In the genomic region with DNA sequence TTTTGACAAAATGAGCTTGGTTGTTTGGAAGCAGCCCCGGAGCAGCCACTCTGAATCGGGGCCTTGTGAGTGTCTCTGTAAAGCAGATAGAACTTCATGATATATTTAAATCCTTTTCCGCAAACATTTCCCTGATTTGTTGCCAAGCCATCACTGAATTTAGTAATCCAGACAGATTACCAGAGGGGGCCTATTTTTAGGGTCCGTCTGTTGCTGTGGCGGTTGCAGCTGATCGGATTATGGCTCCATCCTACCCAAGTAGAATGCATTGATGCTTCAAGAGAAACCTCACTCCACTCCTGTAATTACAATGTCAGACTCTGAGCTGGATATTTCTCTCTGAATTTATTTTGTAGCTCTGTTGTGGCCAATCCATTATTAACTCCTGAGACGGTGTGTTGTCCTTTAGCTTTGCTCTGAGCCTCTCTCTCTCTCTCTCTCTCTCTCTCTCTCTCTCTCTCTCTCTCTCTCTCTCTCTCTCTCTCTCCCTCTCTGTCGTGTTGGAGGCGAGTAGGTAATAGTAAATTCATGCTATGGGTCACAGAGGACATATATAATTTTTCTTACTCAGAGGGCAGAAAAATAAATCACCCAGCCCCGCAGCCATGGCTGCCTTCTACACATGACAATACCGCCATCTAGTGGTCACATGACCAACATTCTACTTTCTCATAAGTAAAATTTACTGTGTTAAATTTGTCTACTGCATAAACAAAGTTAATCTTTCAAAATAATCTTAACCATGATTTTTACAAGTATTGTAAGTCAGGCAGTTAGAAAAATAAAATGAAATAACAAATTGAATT, we compare ENCODE assay signal across 8 mouse cellular contexts. TPM values are rescaled to one million over a fixed set of nuclear protein-coding genes. Genes with fewer than 3 reads are reported as not detected.
DNase-seq lines count a peak whose midpoint lies in the region; ATAC-seq and TF ChIP-seq lines count a peak whose summit lies in the region.

No protein-coding gene starts in this region.

- peak; percentile 94 for ATAC-seq in megakaryocyte progenitor cell, adult 5-6 weeks (replicated peaks; ENCODE audit: poor library complexity)

- no peak for TF ChIP-seq POLR2A in cortical plate, adult 2 months (IDR thresholded peaks at IDR 0.05; ENCODE audit: extremely low read depth, insufficient read depth, low read length)

- peak; percentile 60 for TF ChIP-seq CTCF in cortical plate, adult 2 months (IDR thresholded peaks at IDR 0.05; ENCODE audit: extremely low read depth, insufficient read depth, low read length)

- H3K27ac ChIP-seq in cortical plate, adult 2 months (ENCODE audit: insufficient read depth, low read length) = peak overlapping the region; percentile 89

- no peak overlapping the region for H3K4me3 ChIP-seq in cortical plate, adult 2 months (ENCODE audit: insufficient read depth, low read length)

- no peaks in the 10 kb centered on the region for H3K4me1 ChIP-seq in cortical plate, adult 2 months (ENCODE audit: control insufficient read depth, insufficient read depth, low read length)

- DNase-seq in adrenal gland, postnatal 14 days = peak; percentile 41
- no peak for DNase-seq in adrenal gland, postnatal 25 days
- peak; percentile 30 for DNase-seq in MEL-GATA-1-ER (ENCODE audit: extremely low read depth, low read depth)
- DNase-seq in heart, postnatal 4 days = peak; percentile 48
- peak; percentile 55 for DNase-seq in layer of hippocampus, adult 9-11 months
- peak; percentile 16 to 39 for DNase-seq in right cerebral cortex, postnatal 36 days (ENCODE audit: low spot score in 2 of 2)

RNA-seq across cellular contexts. Expression of gene Anxa1, which starts 46.0 kb away (rescaled TPM):
- total RNA-seq in adrenal gland, postnatal 14 days (2021) = 20.9 and 22.8 TPM in 2 replicates
- 10.7 and 11.4 TPM in 2 replicates for total RNA-seq in adrenal gland, postnatal 25 days (2021)
- 1.8 and 2.3 TPM in 2 replicates for polyA plus RNA-seq in cortical plate, adult 2 months (2012; rRNA removed)
- total RNA-seq in heart, postnatal 4 days (2021) = 10 to 100 TPM; 31.4 to 34.0 TPM
- 489 and 586 TPM in 2 replicates for total RNA-seq in megakaryocyte progenitor cell, adult 5-6 weeks (2015)
- 581 and 634 TPM in 2 replicates for total RNA-seq in megakaryocyte progenitor cell, adult 5-6 weeks (2017)

Comparison
In these comparisons a context has a peak if more than half of its experiments do, and no peak if none do; other contexts are left out.
1. RNA of gene Anxa1, which starts 46.0 kb away (total RNA-seq): 489 to 634 TPM in megakaryocyte progenitor cell, adult 5-6 weeks; 31.4 to 34.0 TPM in heart, postnatal 4 days, 20.9 to 22.8 TPM in adrenal gland, postnatal 14 days and 10.7 to 11.4 TPM in adrenal gland, postnatal 25 days; every median in the first group is over 10 times any median in the second.